21 mouse cellular contexts compared by ENCODE assay signal in genomic region chr16:25451511-25451910, GRCm38 (mm10).
DNase-seq lines count a peak whose midpoint lies in the region; ATAC-seq and TF ChIP-seq lines count a peak whose summit lies in the region.
"Had no signal": no experiment of that assay in that cellular context is flagged by ENCODE, and none has a peak within 500 bp of the region (broad histone marks: within the 10 kb centered on the region; RNA-seq: fewer than 3 reads in every experiment).

No protein-coding gene starts in this region.

- no peaks in the 10 kb centered on the region for H3K36me3 ChIP-seq in kidney, adult 2 months (ENCODE audit: control insufficient read depth, insufficient read depth, low read length)
- no peaks in the 10 kb centered on the region for H3K36me3 ChIP-seq in kidney, embryonic 15.5 days
- no peaks in the 10 kb centered on the region for H3K36me3 ChIP-seq in kidney, embryonic 16.5 days (ENCODE audit: insufficient read depth, low read length)
- H3K36me3 ChIP-seq: embryonic facial prominence, embryonic 13.5 days; embryonic facial prominence, embryonic 15.5 days; forebrain, embryonic 10.5 days; forebrain, embryonic 12.5 days had no signal

- H3K4me1 ChIP-seq in kidney, adult 2 months (ENCODE audit: control insufficient read depth, insufficient read depth, low read length): peaks cover 8% of the 10 kb centered on the region; the same call in 1 of the 2 replicates
- H3K4me1 ChIP-seq in kidney, embryonic 15.5 days: no peaks in the 10 kb centered on the region
- H3K4me1 ChIP-seq in kidney, embryonic 16.5 days (ENCODE audit: insufficient read depth, low read length): no peaks in the 10 kb centered on the region

- H3K9me3 ChIP-seq in kidney, embryonic 15.5 days (replicated peaks): no peaks in the 10 kb centered on the region
- no peaks in the 10 kb centered on the region for H3K9me3 ChIP-seq in kidney, embryonic 16.5 days (ENCODE audit: low read length)
- H3K9me3 ChIP-seq: embryonic facial prominence, embryonic 13.5 days; embryonic facial prominence, embryonic 15.5 days; forebrain, embryonic 10.5 days; forebrain, embryonic 12.5 days had no signal

- no peak overlapping the region for H3K9ac ChIP-seq in kidney, embryonic 15.5 days
- H3K9ac ChIP-seq in kidney, embryonic 16.5 days (replicated peaks; ENCODE audit: low read length): no peak overlapping the region
- H3K9ac ChIP-seq: embryonic facial prominence, embryonic 13.5 days; embryonic facial prominence, embryonic 15.5 days; forebrain, embryonic 12.5 days had no signal

- no peak for TF ChIP-seq CTCF in kidney, adult 2 months (conservative IDR thresholded peaks at IDR 0.05; ENCODE audit: insufficient read depth, insufficient read length, low read depth, low read length)

- TF ChIP-seq POLR2A in kidney, adult 2 months (IDR thresholded peaks at IDR 0.05; ENCODE audit: low read depth, low read length): no peak

- no peak overlapping the region for H3K4me3 ChIP-seq in kidney, adult 2 months (ENCODE audit: insufficient read depth, low read depth, low read length)
- H3K4me3 ChIP-seq in kidney, embryonic 15.5 days (replicated peaks): no peak overlapping the region
- no peak overlapping the region for H3K4me3 ChIP-seq in kidney, embryonic 16.5 days (ENCODE audit: low read length)
- H3K4me3 ChIP-seq: embryonic facial prominence, embryonic 13.5 days; embryonic facial prominence, embryonic 15.5 days; erythroblast, embryonic 14.5 days; forebrain, embryonic 10.5 days; forebrain, embryonic 12.5 days had no signal

- WGBS in kidney, adult 2 months: 54% methylated on average over 3 of the region's 3 CpGs
- WGBS in kidney, embryonic 15.5 days: 82% methylated on average over 3 of the region's 3 CpGs
- WGBS in kidney, embryonic 16.5 days: 73% methylated on average over 3 of the region's 3 CpGs

- H3K27ac ChIP-seq in kidney, adult 2 months (ENCODE audit: insufficient read depth, low read depth, low read length): peak overlapping the region; percentile 77; the same call in 1 of the 2 replicates
- H3K27ac ChIP-seq in kidney, embryonic 15.5 days: no peak overlapping the region
- H3K27ac ChIP-seq in kidney, embryonic 16.5 days (ENCODE audit: low read length): 0 out of 2 replicates have a peak overlapping the region, but pooled peaks have one; percentile 25
- H3K27ac ChIP-seq: embryonic facial prominence, embryonic 13.5 days; embryonic facial prominence, embryonic 15.5 days; forebrain, embryonic 12.5 days had no signal

- peak; percentile 53 for DNase-seq in kidney, adult 2 months
- DNase-seq in kidney, postnatal 4 days: no peak
- DNase-seq: adrenal gland, adult 2 months; adrenal gland, postnatal 10 days; adrenal gland, postnatal 25 days; cerebellum, adult 11 months; cerebellum, adult 18-20 months; cerebellum, adult 8-10 months; cerebellum, adult 9-11 months; cerebellum, postnatal 14 days; cerebellum, postnatal 36 days; embryo, embryonic 11 days had no signal

- no peak for ATAC-seq in kidney, embryonic 15.5 days (replicated peaks; ENCODE audit: low FRiP score)
- ATAC-seq in kidney, embryonic 16.5 days (ENCODE audit: low FRiP score, low TSS enrichment): no peak
- ATAC-seq: forebrain, embryonic 14.5 days; forebrain, embryonic 16.5 days had no signal

- H3K4me2 ChIP-seq in kidney, embryonic 15.5 days: no peak overlapping the region
- no peak overlapping the region for H3K4me2 ChIP-seq in kidney, embryonic 16.5 days (replicated peaks; ENCODE audit: low read depth, low read length)
- H3K4me2 ChIP-seq: embryonic facial prominence, embryonic 13.5 days; embryonic facial prominence, embryonic 15.5 days; forebrain, embryonic 12.5 days had no signal

- H3K27me3 ChIP-seq in kidney, adult 2 months (replicated peaks; ENCODE audit: control insufficient read depth, insufficient read depth, low read length): no peaks in the 10 kb centered on the region
- H3K27me3 ChIP-seq in kidney, embryonic 15.5 days: no peaks in the 10 kb centered on the region
- H3K27me3 ChIP-seq in kidney, embryonic 16.5 days (ENCODE audit: insufficient read depth, low read length): no peaks in the 10 kb centered on the region
- H3K27me3 ChIP-seq: embryonic facial prominence, embryonic 13.5 days; embryonic facial prominence, embryonic 15.5 days; forebrain, embryonic 12.5 days had no signal
